Mouse (Mus musculus): ENCODE data around the gene Shisa4. TPM values are rescaled to one million over a fixed set of nuclear protein-coding genes. Genes with fewer than 3 reads are reported as not detected.

The Shisa4 gene
- polyA plus RNA-seq (2014; fragmentation: Illumina TruSeq; extraction: RNeasy Lipid Tissue Mini Kit (QIAGEN cat#74804)): 0.46 TPM

DNA sequence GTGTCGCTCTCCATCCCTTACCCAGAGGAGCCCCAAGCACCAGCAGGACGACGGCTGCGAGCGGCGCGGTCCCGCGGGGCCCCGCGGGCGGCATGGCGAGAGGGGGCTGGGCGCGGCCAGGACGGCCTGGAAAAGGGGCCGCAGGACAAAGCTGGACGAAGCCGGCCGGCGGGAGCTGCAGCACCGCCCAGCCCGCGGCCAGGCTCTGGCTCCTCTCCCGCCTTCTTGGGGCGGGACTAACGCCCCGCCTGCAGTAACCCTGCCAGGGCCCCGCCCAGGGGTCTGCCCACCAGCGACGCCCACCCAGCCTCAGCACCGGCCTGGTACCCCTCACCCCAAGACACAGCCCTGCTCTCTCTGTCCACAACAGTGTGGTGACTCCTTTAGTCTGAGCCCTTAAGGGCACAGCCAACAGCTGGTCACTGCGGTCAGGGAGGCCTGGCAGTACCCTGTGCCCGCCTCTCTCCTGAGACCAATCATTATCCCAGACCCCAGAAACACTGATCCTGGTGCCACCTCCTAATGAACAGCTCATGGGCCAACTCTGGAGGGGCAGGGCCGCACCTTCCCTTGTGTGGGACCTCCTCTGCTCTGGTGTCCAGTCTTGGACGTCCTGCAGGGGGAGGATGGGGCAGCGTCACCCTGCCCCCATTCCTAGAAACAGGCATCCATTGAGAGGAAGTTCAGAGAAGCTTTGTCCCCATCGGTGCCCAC lies at the start of gene Shisa4:
Gene Shisa4 (minus strand): TSS at position 370 of the 714 bp plus-strand sequence.

DNA sequence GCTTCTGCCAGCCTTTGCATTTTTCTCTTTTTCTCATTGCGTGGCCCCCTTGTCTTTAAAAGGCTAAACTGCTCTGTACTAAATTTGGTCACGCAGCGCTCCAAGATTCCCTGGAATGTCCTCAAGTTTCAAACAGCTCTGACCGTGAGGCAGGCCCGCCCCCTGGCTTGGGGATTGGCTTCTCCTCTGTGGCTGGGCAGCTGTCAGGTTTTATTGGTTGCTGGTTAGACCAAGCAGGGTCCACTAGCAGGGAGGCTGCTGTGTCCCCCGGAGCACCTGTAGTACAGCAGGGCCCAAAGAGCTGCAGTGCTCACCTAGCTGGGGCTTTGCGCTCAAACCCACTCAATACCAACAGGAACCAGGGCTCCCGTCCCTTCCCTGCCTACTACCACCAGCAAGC lies 50.5 kb downstream of the Shisa4 start, which contains the start of gene Lmod1:
Gene Lmod1 (plus strand): TSS at position 237 of the 400 bp plus-strand sequence.

Other genes starting within 250 kb of the Shisa4 start
- 0.14 TPM for gene Ptpn7, start 242.5 kb downstream of the Shisa4 start, polyA plus RNA-seq (2014; fragmentation: Illumina TruSeq; extraction: RNeasy Lipid Tissue Mini Kit (QIAGEN cat#74804))
- 18.4 TPM for gene Arl8a, start 228.4 kb downstream of the Shisa4 start, polyA plus RNA-seq (2014; fragmentation: Illumina TruSeq; extraction: RNeasy Lipid Tissue Mini Kit (QIAGEN cat#74804))
- gene Gpr37l1, start 207.6 kb downstream of the Shisa4 start, polyA plus RNA-seq (2014; fragmentation: Illumina TruSeq; extraction: RNeasy Lipid Tissue Mini Kit (QIAGEN cat#74804)): not detected
- gene Elf3, start 116.7 kb downstream of the Shisa4 start, polyA plus RNA-seq (2014; fragmentation: Illumina TruSeq; extraction: RNeasy Lipid Tissue Mini Kit (QIAGEN cat#74804)): 0.71 TPM
- 14.5 TPM for gene Rnpep, start 91.2 kb downstream of the Shisa4 start, polyA plus RNA-seq (2014; fragmentation: Illumina TruSeq; extraction: RNeasy Lipid Tissue Mini Kit (QIAGEN cat#74804))
- gene Timm17a, start 61.5 kb downstream of the Shisa4 start, polyA plus RNA-seq (2014; fragmentation: Illumina TruSeq; extraction: RNeasy Lipid Tissue Mini Kit (QIAGEN cat#74804)): 20.6 TPM
- 7.6 TPM for gene Lmod1, start 50.4 kb downstream of the Shisa4 start, polyA plus RNA-seq (2014; fragmentation: Illumina TruSeq; extraction: RNeasy Lipid Tissue Mini Kit (QIAGEN cat#74804))
- gene Ipo9, start 55.3 kb upstream of the Shisa4 start, polyA plus RNA-seq (2014; fragmentation: Illumina TruSeq; extraction: RNeasy Lipid Tissue Mini Kit (QIAGEN cat#74804)): 44.5 TPM
- 17.5 TPM for gene Nav1, start 232.1 kb upstream of the Shisa4 start, polyA plus RNA-seq (2014; fragmentation: Illumina TruSeq; extraction: RNeasy Lipid Tissue Mini Kit (QIAGEN cat#74804))

Data from ovary, adult 10 weeks (tissue).